Mouse (Mus musculus) hindbrain, embryonic 16.5 days (tissue): ENCODE measurements at regions not wholly inside any gene's neighbourhood (a gene's known extent, or its start where the extent isn't known, plus 50 kb on each side); places are given as distances from the start of the nearest gene placed in this dataset.

Source experiments
- ATAC-seq: fragments of 200-750 bp; cut with Nextera tagmentation; 2 replicates; pipeline ENCODE4 v1.8.0; 2017; ENCODE audit warnings: moderate TSS enrichment, moderate library complexity
- H3K27ac ChIP-seq: fragments of 300-500 bp; sonication (generic); 2 replicates; pipeline ENCODE4 v1.5.1; 2014; ENCODE audit warnings: low read depth, mild to moderate bottlenecking, control low read depth, low read length, moderate library complexity
- H3K27me3 ChIP-seq: fragments of 300-500 bp; sonication (generic); replicated peaks from 2 replicates; pipeline ENCODE4 v1.6.1; 2014; ENCODE audit warnings: low read length; ENCODE audit not compliant: control insufficient read depth, insufficient read depth
- H3K36me3 ChIP-seq: fragments of 300-500 bp; sonication (generic); 2 replicates; pipeline ENCODE4 v1.6.1; 2014; ENCODE audit warnings: mild to moderate bottlenecking, low read length, moderate library complexity, mixed read lengths; ENCODE audit not compliant: control insufficient read depth, insufficient read depth
- H3K4me1 ChIP-seq: fragments of 300-500 bp; sonication (generic); 2 replicates; pipeline ENCODE4 v1.6.1; 2014; ENCODE audit warnings: low read depth, low read length; ENCODE audit not compliant: control insufficient read depth, insufficient read depth
- H3K4me2 ChIP-seq: fragments of 300-500 bp; sonication (generic); 2 replicates; pipeline ENCODE4 v1.6.1; 2014; ENCODE audit warnings: mild to moderate bottlenecking, low read length, control low read depth, moderate library complexity
- H3K4me3 ChIP-seq: fragments of 300-500 bp; sonication (generic); 2 replicates; pipeline ENCODE4 v1.5.1; 2014; ENCODE audit warnings: mild to moderate bottlenecking, low read length, control low read depth, moderate library complexity
- H3K9ac ChIP-seq: fragments of 300-500 bp; sonication (generic); 2 replicates; pipeline ENCODE4 v1.6.1; 2014; ENCODE audit warnings: low read depth, mild to moderate bottlenecking, control low read depth, low read length, moderate library complexity
- H3K9me3 ChIP-seq: fragments of 300-500 bp; sonication (generic); 2 replicates; pipeline ENCODE4 v1.6.1; 2014; ENCODE audit warnings: mild to moderate bottlenecking, low read length, moderate library complexity; ENCODE audit not compliant: control insufficient read depth
- WGBS: fragments of 180-500 bp; shearing (Covaris S2); extraction: QIAGEN DNeasy Blood & Tissue Kit; methylation state at CpG from one replicate; pipeline ENCODE4 v1.1.7; 2014; 5-methylcytosine and 5-hydroxymethylcytosine counted together

- Histone ChIP-seq H3K9ac (no peak overlapping the region), H3K27me3 (peaks cover 11% of the 10 kb centered on the region), H3K4me1 (no peaks in the 10 kb centered on the region), H3K4me2 (no peak overlapping the region), H3K4me3 (no peak overlapping the region), H3K9me3 (no peaks in the 10 kb centered on the region), H3K36me3 (no peaks in the 10 kb centered on the region), H3K27ac (no peak overlapping the region)
- WGBS: 88% methylated on average over 7 of the region's 7 CpGs
- ATAC-seq: no peak
Measured at GRCm38 (mm10) chr16:29802085-29802484, 223.0 kb downstream of the Opa1 start.

DNA sequence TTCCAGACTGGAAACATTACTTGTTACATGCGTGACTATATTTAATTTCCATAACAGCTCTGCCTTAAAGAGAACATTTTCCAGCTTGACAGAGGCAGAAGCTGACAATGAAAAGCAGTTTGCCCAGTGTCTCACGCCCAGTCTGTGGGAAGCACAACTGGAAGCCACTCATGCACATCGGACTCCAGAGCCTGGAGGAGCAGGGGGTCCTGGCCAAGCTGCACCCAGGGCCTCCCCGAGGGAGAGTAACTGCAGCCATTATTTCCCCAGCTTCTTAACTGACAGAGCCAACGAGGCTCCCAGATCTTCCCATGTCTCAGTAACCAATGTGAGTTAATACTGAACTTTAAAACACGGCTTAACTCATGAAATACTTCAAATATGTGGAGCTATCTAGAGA is 223.5 kb downstream of the Opa1 start:
- Histone ChIP-seq H3K27ac (no peak overlapping the region), H3K36me3 (no peaks in the 10 kb centered on the region), H3K4me3 (no peak overlapping the region), H3K9me3 (no peaks in the 10 kb centered on the region), H3K4me2 (no peak overlapping the region), H3K4me1 (no peaks in the 10 kb centered on the region), H3K27me3 (peaks cover 11% of the 10 kb centered on the region), H3K9ac (no peak overlapping the region)
- no peak for ATAC-seq
- 40% methylated on average over 6 of the region's 6 CpGs for WGBS

- Histone ChIP-seq H3K4me1 (peaks cover 1% of the 10 kb centered on the region), H3K27ac (no peak overlapping the region), H3K9me3 (no peaks in the 10 kb centered on the region), H3K4me3 (no peak overlapping the region), H3K27me3 (no peaks in the 10 kb centered on the region), H3K9ac (no peak overlapping the region), H3K36me3 (no peaks in the 10 kb centered on the region), H3K4me2 (no peak overlapping the region)
- no peak for ATAC-seq
- WGBS: 46% methylated on average over 5 of the region's 5 CpGs
Measured at GRCm38 (mm10) chr16:29807859-29808258, 228.7 kb downstream of the Opa1 start.

GRCm38 (mm10) chr16:29808851-29809250 is 229.7 kb downstream of the Opa1 start:
- H3K27ac ChIP-seq: no peak overlapping the region
- no peak overlapping the region for H3K4me2 ChIP-seq
- no peak overlapping the region for H3K4me3 ChIP-seq
- no peak for ATAC-seq
- peaks cover 9% of the 10 kb centered on the region for H3K4me1 ChIP-seq
- H3K9ac ChIP-seq: no peak overlapping the region
- H3K9me3 ChIP-seq: no peaks in the 10 kb centered on the region
- no peaks in the 10 kb centered on the region for H3K27me3 ChIP-seq
- WGBS: 44% methylated on average over 4 of the region's 4 CpGs
- H3K36me3 ChIP-seq: no peaks in the 10 kb centered on the region

DNA sequence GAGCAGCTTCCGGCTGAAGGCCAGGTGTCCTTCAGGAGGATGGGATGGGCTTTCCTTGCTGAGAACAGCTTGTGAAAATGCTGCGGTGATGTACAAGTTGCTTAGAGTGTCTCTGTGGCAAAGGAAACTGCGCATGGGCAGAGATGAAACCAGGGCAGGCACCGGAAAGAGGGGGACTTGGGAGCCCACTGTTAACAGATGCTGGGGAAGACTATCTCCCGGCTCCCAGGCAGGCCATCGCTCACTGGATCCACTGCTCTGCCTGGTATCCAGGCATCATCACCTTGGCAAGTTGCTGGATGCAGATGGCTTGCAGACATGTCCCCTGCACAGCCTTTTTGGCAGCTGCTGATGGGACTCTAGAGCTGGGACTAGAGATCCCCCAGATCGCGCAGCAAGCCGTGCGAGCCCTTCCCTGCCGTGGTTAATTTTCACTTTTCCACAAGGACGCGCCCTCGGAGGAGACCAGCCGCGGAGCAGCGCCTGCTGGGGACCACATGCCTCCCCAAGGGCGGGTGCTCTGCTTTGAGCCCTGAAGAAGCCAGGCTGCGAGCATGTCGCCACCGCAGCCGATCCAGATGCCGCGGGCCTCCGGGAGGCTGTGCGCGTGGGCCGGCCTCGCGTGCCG is 234.4 kb downstream of the Opa1 start:
- Histone ChIP-seq H3K4me1 (peaks cover 12% of the 10 kb centered on the region), H3K9ac (peak overlapping the region; percentile 94), H3K4me2 (peak overlapping the region; percentile 99), H3K36me3 (no peaks in the 10 kb centered on the region), H3K27me3 (no peaks in the 10 kb centered on the region), H3K9me3 (no peaks in the 10 kb centered on the region), H3K27ac (peak overlapping the region; percentile 90), H3K4me3 (peak overlapping the region; percentile 62)
- 2% methylated on average over 31 of the region's 31 CpGs for WGBS
- ATAC-seq: peak; percentile 81

DNA sequence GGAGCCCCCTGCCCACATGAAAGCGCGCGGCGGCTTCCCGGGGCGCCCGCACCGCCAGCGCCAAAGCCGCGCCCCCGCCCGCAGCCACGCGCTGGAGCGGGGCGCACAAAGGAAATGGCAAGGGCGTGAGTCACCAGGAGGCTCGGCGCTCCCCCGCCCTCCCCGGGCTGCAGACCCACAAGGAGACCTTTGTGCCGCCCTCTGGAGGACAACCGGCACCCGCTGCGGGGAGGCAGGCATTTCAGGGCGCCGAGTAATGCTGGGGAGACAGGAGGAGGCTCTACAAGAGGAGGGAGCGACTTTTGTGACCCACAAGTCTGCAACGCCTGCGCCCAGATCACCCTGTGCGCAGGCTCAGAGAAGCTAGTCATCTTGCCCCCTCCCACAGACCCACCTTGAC is 234.9 kb downstream of the Opa1 start:
- peak overlapping the region; percentile 94 for H3K9ac ChIP-seq
- H3K27me3 ChIP-seq: no peaks in the 10 kb centered on the region
- H3K9me3 ChIP-seq: no peaks in the 10 kb centered on the region
- H3K4me1 ChIP-seq: peaks cover 12% of the 10 kb centered on the region
- H3K36me3 ChIP-seq: no peaks in the 10 kb centered on the region
- H3K4me2 ChIP-seq: peak overlapping the region; percentile 99
- 2% methylated on average over 31 of the region's 32 CpGs for WGBS
- peak overlapping the region; percentile 90 for H3K27ac ChIP-seq
- H3K4me3 ChIP-seq: peak overlapping the region; percentile 62
- peak; percentile 81 for ATAC-seq

GRCm38 (mm10) chr16:29814655-29815054 is 235.5 kb downstream of the Opa1 start:
- no peak for ATAC-seq
- Histone ChIP-seq H3K4me3 (no peak overlapping the region), H3K36me3 (no peaks in the 10 kb centered on the region), H3K4me2 (peak overlapping the region; percentile 99; the same call in 1 of the 2 replicates), H3K9ac (0 out of 2 replicates have a peak overlapping the region, but pooled peaks have one; percentile 4), H3K27me3 (no peaks in the 10 kb centered on the region), H3K27ac (no peak overlapping the region), H3K4me1 (peaks cover 12% of the 10 kb centered on the region), H3K9me3 (no peaks in the 10 kb centered on the region)
- 81% methylated on average over 2 of the region's 2 CpGs for WGBS

DNA sequence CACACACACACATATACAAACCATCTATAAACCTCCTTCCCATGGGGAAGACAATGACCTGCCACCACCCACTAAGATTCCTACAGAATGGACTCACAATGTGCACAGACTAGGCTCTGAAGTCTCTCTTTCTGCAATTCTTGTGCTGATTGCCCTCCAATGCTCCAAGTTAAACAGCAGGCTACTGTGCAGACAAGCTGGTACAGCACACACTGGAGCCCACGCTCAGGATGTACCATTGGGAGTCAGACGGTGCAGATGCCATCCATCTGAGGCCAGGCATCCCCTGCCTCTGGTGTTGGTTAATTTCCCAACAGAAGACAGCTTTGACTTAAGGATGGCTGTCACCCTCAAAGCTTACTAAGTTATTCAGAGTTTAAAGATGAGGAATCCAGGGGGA is 236.1 kb downstream of the Opa1 start:
- no peaks in the 10 kb centered on the region for H3K36me3 ChIP-seq
- no peak overlapping the region for H3K4me2 ChIP-seq
- ATAC-seq: no peak
- WGBS: 62% methylated on average over 2 of the region's 2 CpGs
- H3K4me1 ChIP-seq: peaks cover 12% of the 10 kb centered on the region
- no peak overlapping the region for H3K9ac ChIP-seq
- H3K9me3 ChIP-seq: no peaks in the 10 kb centered on the region
- no peak overlapping the region for H3K4me3 ChIP-seq
- no peaks in the 10 kb centered on the region; the same call in 1 of the 2 replicates for H3K27me3 ChIP-seq
- no peak overlapping the region for H3K27ac ChIP-seq

DNA sequence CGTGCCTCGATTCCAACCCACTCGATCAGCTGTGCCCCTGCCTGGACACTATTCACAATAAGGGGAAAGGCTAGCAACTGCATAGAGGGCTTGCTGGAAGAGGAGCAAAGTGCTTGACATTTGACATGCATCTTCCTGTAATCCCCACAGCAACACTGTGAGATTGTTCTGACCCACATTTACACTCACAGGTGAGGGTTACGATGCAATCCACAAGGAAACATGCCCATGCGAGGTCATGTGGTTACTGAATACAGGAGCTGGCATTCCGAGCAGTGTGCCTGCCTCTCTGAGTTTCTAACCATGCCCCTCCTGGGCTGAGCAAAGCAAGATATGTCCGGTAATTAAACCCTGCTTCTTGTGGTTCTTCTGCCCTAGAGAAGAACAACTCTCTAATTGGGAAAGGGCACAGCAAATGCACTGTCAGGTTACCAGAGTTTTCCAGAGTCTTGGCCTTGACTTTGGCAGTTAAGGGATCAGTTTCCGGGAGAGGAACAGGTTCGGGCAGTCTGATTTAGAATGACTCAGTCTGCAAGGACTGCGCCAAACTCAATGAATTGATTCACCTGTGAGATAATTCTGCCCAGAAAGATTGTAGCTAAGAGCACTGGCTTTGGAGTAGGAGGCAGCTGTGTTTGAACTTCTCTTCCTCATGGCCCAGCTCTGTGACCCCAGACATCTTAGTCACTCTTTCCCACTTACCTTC is 236.7 kb downstream of the Opa1 start:
- H3K36me3 ChIP-seq: no peaks in the 10 kb centered on the region
- H3K27me3 ChIP-seq: no peaks in the 10 kb centered on the region; the same call in 1 of the 2 replicates
- no peak overlapping the region for H3K27ac ChIP-seq
- H3K9ac ChIP-seq: no peak overlapping the region
- H3K4me2 ChIP-seq: no peak overlapping the region
- 86% methylated on average over 10 of the region's 10 CpGs for WGBS
- no peak for ATAC-seq
- no peak overlapping the region for H3K4me3 ChIP-seq
- peaks cover 12% of the 10 kb centered on the region for H3K4me1 ChIP-seq
- H3K9me3 ChIP-seq: no peaks in the 10 kb centered on the region
